Mouse (Mus musculus) right cerebral cortex, adult 18-20 months (tissue): ENCODE data around the gene Gm5741.

Experiments
- DNase-seq: peaks from one replicate; pipeline ENCODE4 v3.0.0; 2022; ENCODE audit warnings: mixed read lengths

Gm5741 gene

DNA sequence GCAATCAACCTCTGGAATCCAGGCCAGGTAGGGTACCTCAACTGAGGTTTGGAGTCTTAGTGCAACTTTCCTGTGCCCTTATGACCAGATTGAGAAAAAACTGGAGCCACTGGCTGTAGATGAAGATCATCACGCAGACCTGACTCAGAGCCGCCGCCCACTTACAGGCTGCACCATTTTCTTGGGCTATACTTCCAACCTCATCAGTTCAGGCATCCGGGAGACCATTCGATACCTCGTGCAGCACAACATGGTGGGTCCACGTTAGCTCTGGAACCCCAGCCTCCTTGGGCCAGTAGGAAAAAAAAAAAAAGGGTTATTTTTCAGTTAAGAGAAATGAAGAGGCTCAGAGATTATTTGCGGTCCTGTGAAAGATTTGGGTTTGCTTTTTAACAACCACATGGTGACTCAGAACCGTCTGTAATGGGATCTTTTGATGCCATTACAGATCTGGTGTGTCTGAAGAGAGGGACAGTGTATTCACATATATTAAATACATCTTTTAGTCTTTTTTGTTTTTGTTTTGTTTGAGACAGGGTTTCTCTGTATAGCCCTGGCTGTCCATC is 4.7 kb upstream of the Gm5741 start:
- no peak for DNase-seq

DNA sequence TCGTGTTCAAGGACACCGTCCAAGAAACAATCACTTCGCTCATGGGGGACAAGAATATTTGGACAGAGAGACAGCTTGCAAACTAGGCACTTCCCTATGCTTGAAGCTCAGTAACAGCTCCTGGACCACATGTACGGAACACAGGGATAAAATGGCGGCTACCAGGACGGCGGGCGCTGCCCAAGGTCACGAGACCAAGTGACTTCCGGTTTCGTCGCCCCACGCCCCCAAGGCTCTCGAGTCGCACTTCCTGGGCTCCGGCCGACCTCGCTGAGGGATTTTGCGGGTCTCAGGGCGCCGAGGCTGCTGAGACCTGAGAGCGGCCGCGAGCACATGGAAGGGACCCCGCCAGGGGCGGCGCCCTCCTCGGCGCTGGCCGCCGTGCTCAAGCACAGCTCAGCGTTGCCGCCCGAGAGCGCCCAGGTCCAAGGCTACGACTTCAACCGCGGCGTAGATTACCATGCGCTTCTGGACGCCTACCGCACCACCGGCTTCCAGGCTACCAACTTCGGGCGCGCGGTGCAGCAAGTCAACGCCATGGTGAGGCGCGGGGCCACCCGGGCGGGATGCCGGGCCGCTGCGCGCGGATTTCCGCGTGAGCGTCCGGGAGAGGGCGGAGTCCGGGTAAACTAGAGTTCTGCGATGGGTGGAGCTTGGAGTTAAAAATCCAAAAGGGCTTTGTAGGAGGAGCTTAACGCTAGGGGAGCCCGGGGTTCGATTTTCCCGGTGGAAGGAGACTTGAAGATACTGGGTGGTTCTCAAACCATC is 3.9 kb upstream of the Gm5741 start, which contains the start of gene Dhps:
Gene Dhps (plus strand): TSS at position 244 of the 768 bp plus-strand sequence.
- peak; percentile 94 for DNase-seq

DNA sequence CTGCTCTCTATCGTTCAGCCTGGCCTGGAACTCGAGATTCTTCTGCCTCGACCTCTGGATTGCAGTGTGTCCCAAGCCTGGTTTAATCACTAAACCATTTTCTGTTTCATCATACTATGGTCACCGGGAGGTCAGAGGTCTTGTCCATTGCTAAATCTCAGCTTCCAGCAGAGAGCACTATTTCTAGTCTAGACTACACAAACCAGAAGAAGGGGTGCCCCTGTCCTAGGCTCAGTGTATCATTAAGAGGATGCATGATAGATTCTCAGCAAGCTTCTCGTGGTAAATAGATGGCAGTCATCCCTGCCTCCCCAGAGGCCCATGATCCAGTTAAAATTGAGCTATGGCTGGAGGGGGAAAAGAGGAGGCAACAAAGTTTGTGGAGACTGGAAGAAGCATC is 3.3 kb upstream of the Gm5741 start:
- no peak for DNase-seq

DNA sequence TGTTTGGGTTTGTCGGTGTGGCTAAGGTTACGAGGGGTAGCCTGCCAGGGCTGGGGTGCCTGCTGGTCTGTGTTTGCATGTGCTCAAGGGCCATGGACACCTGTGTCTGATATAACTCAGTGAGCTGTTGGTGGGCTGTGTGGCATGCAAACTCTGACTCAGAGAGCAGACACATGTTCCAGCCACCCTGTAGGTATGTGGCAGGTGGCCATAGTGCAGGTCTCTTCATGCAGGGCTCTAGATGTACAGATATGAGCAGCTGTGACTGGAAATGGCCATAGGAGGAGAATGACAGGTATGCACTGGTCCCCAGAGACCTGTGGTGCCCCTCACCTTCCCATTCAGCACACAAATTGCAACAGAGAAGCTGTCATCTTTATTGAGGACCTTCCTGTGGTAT is 627 bp downstream of the Gm5741 start:
- DNase-seq: no peak

DNA sequence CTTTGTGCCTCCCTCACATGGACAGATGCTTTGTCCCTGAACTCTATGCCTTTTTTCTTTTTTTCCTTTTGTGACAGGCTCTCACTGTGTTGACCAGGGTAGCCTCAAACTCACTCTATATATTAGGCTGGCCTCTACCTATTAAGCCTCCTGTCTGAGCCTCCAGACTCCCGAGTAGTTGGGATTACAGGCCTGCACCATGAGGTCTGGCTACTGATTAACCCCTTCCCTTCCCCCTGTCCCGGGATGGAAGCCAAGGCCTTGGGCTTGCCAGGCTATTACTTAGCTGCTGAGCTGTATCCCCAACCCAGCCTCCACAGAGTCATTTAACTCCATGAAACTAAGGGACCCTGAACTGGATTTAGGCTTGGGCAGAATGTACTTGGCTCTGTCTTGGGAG is 2.6 kb downstream of the Gm5741 start:
- no peak for DNase-seq

DNA sequence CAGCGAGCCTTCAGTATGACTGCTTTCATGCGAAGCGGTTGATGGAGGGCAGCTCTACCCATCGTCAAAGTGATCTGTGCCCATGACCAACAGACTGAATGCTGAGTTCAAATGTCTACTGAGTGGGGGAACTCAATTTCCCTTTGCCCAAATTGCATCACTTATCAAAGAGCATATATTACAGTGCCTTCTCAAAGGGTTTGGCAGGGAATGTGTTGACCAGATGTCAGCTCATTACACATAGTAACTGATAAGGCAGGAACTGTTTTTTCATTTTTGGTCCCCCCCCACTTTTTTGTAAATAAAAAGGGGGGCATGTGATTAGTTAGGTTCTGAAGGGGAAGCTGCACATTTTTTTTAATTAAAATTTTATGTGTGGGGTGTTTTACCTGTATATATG is 5.2 kb downstream of the Gm5741 start:
- DNase-seq: no peak

DNA sequence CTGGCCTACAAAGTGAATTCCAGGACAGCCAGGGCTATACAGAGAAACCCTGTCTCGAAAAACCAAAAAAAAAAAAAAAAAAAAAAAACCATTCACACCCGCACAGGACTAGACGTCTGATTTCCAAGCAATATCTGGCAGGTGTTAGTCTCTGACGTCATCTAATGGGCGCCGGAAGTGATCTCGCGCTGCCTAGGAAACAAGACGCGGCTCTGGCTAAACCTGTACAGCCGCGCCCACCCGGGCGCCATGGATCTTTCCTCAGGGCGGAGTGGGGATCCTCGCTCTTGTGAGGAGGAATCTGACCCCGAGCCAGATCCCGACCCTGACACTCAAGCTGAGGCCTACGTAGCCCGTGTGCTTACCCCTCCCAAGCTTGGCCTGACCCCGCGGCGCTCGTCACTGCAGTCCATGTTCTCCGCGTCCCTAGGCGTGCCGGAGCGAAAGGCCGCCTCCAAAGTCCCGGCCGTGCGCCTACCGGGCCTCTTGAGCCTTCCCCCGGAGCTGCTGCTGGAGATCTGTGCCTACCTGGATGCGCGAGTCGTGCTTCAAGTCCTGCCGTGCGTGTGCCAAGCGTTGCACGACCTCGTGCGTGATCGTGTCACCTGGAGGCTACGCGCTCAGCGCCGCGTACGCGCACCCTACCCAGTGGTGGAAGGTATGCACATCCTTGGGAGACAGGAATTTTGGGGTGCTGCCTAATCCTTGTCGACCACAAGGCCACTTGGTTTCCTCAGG is 7.7 kb downstream of the Gm5741 start, which contains the start of gene Fbxw9:
Gene Fbxw9 (plus strand): TSS at position 177 of the 738 bp plus-strand sequence.
- DNase-seq: peak; percentile 92

DNA sequence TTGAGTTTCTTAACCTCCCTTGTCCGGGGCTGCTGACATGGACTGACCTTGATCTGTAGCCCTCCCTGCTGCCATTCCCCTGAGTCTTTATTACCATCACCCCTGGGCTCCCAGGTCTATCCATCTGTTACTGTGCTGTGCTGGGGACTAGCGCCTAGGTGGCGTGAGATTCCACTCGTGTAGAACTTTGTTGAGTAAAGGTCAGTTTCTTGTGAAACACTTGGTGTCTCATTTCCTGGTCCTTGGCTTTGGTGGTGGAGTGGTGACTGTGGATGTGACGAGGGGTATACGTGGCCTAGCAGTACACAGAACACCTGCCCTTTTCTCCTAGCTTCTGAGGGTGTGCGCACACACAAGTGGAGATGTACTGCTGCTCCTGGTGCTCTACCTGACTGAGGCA is 10.4 kb downstream of the Gm5741 start:
- no peak for DNase-seq

DNA sequence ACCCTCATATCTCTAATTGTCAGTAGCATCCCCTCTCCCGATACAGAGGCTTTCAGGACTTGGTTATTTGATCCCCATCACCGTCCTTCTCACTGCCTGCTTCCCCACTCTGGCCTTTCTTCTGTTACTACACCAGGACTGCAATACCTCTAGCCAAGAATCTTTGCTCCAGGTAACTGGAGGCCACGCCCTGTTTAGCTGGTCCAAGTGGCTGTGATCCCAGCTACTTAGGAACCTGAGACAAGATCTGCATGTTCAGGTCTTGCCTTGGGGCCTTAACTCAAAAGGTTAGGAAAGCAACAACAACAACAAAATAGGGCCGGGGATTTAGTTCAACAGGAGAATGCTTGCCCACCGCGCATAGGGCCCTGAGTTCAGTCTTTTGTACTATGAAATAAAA is 24.2 kb downstream of the Gm5741 start:
- DNase-seq: no peak

DNA sequence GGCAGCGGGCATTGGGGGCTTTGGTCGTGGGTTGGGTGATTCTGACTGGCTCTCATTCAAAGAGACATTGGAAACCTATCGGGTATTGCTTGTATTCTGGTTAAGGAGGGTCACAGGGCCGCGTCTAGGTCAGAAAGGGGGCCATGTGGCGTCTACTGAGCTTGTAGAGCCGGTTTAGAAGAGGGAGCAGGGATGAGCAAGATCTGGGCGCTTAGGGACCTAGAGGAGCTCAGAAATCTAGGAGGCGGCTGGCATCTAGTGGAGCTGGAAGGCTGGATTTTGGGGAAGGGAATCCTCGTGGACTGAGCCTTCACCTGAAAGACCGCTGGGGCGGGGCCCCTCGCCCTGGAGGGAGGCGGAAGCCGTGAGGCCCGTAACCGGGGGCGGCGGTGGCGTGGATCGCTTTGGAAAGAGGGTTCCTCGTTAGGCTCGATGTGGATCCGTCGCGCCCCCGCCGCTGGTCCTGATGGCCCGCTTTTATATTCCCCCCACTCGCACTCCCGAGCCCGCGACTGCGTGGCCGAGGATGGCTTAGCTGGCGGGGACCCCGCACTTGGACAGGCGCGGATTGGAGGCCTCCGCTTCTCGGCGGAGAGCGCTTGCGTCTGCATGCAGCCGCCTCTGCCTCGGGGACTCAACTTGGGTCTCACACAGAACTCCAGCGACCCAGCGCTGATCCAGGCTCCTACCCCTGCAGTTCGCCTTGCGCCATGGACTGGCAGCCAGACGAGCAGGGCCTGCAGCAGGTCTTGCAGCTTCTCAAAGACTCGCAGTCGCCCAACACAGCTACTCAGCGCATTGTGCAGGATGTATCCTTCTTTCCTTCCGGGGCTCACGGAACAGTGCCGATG is 29.9 kb downstream of the Gm5741 start:
- DNase-seq: peak; percentile 56

DNA sequence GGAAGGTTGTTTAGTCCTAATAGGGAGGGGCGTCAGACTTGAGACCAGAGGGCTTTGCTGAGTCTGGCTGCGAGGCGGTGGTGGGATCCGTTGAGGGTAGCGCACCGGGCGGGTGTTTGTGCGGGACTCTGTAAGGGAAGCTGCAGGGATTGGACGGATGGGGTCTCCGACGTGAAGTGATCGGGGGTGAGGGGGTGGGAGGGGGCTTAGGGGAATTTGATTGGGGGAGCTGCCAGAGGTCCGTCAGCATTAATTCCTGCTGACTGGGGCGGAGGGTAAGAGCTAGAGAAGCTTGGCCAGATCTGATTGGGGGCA is 30.5 kb downstream of the Gm5741 start:
- no peak for DNase-seq

DNA sequence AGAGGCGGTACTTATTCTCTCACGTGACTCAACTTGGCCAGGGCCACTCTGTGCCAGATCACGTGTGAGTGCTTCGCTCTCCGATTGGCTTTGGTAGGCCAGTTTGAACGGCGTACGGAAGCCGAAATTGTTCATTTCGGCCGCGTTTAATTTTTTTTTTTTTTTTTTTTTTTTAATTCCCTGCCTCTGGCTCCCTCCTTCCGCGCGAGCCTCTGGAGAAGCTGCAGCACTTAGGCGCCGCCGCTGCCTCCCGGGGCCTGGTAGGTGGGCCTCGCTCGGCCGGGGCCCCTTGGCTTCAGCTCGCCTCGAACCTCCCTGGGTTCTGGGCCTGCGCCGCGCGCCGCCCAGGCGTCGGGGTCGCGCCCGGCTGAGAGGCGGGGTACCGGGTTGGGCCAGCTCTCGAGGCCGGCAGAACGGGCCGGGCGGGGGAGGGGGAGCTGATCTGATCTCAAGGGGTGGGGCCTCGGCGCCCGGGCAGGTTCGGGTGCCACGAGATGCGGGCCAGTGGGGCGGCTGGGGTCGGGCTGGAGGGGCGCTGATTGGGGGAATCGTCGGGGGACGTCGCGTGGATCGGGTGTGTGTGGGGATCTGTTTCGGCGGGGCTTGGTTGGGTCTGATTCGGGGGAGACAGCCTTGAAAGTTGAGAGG is 30.9 kb downstream of the Gm5741 start, which contains the start of gene Tnpo2:
Gene Tnpo2 (plus strand): TSS at position 198 of the 648 bp plus-strand sequence.
- peak; percentile 94 for DNase-seq

DNA sequence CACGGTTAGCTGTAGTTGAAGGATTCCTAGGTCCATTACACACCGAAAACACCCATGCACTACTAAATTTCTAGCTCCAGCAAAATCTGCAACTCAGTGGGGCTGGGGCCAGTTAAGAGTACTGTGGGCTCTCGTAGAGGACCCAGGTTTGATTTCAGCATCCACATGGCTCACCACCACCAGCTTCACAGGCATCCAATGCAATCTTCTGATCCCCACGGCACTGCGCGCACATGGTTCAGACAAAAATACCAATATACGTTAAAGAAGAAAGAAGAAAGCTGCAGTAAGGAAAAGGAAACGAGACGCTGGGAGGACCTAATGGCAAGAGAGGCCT is 31.4 kb downstream of the Gm5741 start:
- DNase-seq: no peak

DNA sequence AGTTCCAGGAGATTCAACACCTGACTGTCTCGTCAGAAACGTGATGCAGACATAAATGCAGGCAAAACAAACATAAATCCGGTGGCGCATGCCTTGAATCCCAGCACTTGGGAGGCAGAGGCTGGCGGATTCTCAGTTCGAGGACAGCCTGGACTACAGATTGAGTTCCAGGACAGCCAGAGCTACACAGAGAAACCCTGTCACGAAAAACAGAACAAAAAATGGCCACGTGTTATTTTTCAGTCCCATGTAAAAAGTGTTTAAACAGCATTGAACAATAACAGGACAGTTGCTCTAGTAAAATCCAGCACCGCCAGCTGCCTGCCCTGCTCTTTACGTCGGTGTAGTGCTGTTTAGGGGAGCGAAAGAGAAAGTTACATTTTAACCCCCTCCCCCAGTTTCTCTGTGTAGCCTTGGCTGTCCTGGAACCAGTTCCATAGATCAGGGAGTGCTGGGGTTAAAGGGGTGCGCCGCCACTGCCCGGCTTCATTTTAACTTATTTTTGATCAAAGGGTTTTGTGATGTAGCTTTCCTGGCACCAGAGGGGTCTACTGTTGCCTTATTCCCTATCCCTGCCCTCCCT is 32.0 kb downstream of the Gm5741 start:
- DNase-seq: no peak

DNA sequence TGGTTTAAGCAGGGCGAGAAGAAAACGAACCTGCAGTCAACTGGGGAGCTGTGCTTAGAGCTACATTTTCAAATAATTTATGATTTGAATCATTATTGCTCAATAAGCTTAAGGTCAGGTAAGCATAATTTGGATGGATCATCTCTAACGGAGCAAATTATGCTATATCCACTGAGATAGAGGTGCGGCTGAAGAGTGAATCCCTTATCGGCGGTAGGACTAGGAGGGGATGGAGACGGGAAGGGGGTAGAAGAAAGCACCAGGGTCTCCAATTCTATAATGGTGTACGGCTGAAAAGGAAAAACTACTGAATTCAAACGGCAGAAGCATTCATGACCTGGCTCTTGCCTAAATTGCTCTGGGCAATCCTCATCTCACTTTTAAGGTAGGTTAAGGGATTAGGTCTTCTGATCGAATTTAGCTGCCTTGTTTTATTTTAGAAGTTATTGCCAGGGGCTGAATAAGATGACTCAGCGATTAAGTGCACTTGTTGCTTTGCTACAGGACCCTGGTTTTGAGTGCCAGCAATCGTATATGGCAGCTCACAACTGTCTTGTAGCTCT is 32.5 kb downstream of the Gm5741 start:
- no peak for DNase-seq

DNA sequence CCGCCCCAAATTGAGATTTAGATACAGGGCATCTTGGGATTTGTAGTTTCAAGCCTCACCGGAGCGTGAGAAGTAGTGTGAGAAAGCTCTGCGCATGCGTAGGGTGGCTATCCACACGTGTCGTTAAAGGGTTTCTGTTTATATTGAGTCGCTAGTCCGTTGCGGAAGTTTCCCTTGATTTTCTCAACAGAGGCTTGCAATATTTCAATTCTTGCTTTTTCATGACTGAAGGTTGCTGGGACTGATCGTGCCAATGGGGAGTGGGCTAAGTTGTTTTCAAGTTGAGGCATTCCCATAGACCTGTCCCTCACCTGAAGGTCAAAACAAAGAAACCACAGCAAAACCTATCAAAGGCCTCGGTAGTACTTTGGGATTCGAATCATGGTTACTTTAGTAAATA is 33.0 kb downstream of the Gm5741 start:
- peak; percentile 70 for DNase-seq

DNA sequence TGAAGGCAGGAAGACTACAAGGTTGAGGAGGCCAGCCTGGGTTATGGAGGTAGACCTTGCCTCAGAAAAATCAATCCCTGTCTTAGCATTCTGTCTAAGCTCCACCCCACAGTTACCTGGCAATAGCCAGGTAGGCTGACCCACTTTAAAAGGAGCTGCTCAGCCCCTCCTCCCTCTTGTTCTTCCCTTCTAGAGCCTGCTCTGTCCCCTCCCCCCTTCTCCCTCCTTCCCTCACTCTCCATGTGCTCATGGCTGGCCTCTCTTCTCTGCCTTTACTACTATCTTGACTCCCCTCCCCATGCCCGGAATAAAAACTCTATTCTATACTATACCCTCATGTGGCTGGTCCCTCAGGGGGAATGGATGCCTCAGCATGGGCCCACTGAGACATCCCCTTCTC is 33.9 kb downstream of the Gm5741 start:
- no peak for DNase-seq

DNA sequence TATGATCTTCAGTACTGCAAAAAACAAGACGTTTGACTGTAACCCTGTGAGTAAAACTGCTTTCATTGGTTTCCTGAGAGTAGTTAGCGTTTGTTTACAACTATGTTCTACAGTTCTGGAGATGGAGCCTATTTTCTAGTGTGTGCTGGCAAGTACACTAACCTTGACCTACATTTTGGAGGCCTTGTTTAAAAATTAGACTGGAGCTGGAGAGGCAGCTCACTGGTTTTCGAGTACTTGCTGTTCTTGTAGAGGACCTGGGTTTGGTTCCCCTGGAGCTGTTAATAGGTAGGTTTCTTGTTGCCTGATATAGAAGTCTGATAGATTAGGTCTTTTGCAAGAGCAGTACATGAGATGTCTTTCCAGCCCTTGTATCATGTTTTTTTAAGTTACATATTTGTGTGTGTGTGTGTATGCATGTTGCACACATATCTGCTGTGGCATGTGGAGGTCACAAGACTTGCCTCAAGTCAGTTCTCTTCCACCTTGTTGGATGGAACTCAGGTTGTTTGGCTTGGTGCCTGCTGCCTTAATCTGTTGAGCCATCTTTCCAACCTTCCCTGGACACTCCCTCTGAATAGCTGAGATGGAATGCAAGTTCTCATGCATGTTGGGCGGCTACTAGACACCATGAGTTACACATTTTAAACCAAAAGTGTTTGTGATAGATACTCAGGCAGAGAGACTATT is 35.0 kb downstream of the Gm5741 start:
- no peak for DNase-seq

DNA sequence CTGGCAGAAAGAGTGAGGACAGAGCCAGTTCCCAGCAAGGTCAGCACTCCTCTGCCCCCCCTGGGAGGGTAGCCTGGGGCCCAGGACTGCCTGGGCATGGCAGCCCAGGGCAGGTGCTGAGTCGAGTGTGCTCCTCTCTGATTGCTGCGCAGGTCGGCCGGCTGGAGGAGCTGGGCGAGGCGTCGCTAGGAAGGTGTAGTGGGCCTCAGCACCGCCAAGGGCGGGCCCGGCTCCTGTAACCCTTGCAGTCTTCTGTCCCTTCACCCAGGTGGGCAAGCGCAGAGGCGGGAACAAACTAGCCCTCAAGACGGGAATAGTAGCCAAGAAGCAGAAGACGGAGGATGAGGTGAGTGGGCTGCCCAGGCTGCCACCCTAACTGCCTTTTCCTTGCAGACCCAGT is 38.5 kb downstream of the Gm5741 start:
- DNase-seq: no peak

DNA sequence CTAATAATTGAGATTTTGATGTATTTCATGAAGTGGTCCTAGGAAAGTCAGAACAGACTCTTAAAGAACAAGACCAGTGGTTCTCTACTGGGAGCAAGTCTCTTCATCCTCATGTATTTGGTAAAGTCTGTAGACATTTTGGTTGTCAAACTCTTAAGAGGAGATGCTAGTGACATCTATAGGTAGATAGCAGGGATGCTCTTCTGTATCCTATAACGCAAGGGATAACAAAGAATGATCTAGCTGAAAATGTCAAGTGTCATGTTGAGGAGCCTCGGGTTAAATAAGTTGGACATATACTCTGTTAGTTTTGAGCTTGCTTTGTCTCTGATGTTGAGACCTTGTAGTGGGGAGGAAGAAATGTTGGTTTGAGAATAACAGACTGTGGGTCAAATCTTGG is 39.9 kb downstream of the Gm5741 start:
- no peak for DNase-seq

DNA sequence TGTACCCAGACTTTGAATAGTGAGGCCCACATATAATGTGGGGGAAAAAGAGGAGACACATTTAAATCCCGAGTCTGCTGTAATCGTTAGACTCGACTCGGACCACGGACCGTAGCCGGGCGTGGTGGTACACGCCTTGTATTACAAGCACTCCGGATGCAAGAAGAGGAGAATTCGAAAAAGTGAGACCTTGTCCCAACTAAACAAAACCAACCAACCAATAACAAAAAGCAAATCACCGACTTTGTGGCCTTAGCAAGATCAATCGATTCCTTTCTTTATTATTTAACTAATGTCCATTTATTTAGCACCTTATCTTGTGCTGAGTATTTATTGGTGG is 40.3 kb downstream of the Gm5741 start:
- DNase-seq: no peak
